Mouse (Mus musculus): ENCODE measurements around the gene Foxp4. TPM values are rescaled to one million over a fixed set of nuclear protein-coding genes. Genes with fewer than 3 reads are reported as not detected.

Foxp4 gene
- polyA plus RNA-seq (2017; shearing (Covaris generic)) = 10 to 100 TPM; 27.8 to 33.6 TPM

DNA sequence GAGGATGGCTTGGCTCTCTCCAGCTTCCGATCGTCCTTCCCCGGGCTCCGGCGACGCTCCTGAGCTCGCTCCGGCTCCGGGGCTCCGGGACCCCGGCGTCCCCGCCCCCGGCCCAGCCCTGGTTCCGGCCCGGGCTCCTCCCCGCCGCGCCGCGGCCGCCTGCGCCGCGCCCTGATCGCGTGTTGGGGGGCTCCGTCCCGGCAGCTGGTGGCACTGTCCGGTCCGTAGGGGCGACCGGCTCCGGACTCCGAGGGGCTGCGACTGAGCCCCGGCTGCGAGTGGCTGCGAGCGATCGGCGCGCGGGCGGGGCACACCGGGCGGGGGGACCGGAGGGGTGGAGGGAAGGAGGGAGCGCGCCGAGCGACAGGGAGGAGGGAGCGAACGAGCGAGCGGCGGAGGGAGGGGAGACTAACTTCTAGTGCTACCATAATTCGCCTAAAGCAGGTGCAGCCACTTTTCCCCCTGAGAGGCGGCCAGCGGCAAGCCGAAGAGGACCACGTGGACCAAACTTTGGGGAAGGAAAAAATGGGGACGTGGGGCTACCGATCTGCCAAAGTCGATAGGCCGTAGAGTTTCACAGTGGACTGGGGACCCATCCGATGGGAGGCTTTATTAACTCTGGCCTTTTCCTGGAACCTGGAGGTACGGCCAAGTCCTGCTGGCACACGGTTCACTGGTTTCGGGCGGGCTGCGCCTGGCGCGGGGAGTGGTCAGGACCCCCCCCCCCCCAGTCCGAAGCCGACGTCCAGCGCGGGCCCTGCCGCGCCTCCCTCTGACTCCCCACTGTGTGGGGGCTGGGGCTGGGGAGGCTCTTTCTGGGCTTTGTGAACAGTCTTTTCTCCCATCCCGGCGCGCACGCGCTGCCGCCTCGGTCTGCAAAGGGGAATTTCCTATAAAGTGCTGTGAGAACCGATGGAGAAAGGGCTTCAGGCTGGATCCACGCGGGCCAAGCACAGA, at the start of gene Foxp4:
TSS of gene Foxp4 (minus strand) at position 263 of the 957 bp plus-strand sequence.

GRCm38 (mm10) chr17:47834482-47834767, 90.0 kb downstream of the Foxp4 start, which contains the start of gene Mdfi:
Gene Mdfi (minus strand): TSS chr17:47834691.

Other genes starting within 250 kb of the Foxp4 start
- 100 to 1,000 TPM; 256 to 265 TPM for gene Tomm6, start 236.3 kb downstream of the Foxp4 start, polyA plus RNA-seq (2017; shearing (Covaris generic))
- 1 to 10 TPM in 1 of 2 experiments, under 1 TPM in 1; 0.67 to 2.3 TPM for gene Frs3, start 235.6 kb downstream of the Foxp4 start, polyA plus RNA-seq (2017; shearing (Covaris generic))
- under 1 TPM; 0.13 to 0.15 TPM for gene Gm21981, start 230.2 kb downstream of the Foxp4 start, polyA plus RNA-seq (2017; shearing (Covaris generic))
- not detected for gene Prickle4, start 229.9 kb downstream of the Foxp4 start, polyA plus RNA-seq (2017; shearing (Covaris generic))
- not detected for gene Pgc, start 197.8 kb downstream of the Foxp4 start, polyA plus RNA-seq (2017; shearing (Covaris generic))
- 10 to 100 TPM; 26.7 to 44.4 TPM for gene Tfeb, start 187.6 kb downstream of the Foxp4 start, polyA plus RNA-seq (2017; shearing (Covaris generic))
- gene Mdfi, start 90.0 kb downstream of the Foxp4 start, polyA plus RNA-seq (2017; shearing (Covaris generic)) = under 1 TPM in 1 of 2 experiments, not detected in 1; 0.29 TPM
- gene 1700122O11Rik, start 113.6 kb upstream of the Foxp4 start, polyA plus RNA-seq (2017; shearing (Covaris generic)) = not detected
- gene 1700067P10Rik, start 164.7 kb upstream of the Foxp4 start, polyA plus RNA-seq (2017; shearing (Covaris generic)) = not detected
- gene 9830107B12Rik, start 221.6 kb upstream of the Foxp4 start, polyA plus RNA-seq (2017; shearing (Covaris generic)) = under 1 TPM in 1 of 2 experiments, not detected in 1; 0.23 TPM
- gene A530064D06Rik, start 242.6 kb upstream of the Foxp4 start, polyA plus RNA-seq (2017; shearing (Covaris generic)) = under 1 TPM in 1 of 2 experiments, not detected in 1; 0.31 TPM

Data from activated CD4-positive, CD25-positive, alpha-beta regulatory T cell (primary cell).